Mouse (Mus musculus) spleen, postnatal 14 days (tissue): ENCODE data around the gene Car10.

ENCODE experiments used
- DNase-seq, 2 experiments: peaks; one replicate each; pipeline ENCODE4 v3.0.0; 2021 to 2022; ENCODE audit warnings: low spot score in 2 of 2

Gene Car10

GRCm38 (mm10) chr11:93497896-93498295, 400.1 kb downstream of the Car10 start:
- DNase-seq, result no peak

- no peak for DNase-seq
These were observed 402.6 kb downstream of the Car10 start for GRCm38 (mm10) chr11:93500442-93500841.

- no peak for DNase-seq
These were observed 403.8 kb downstream of the Car10 start for GRCm38 (mm10) chr11:93501671-93502070.

- no peak for DNase-seq
These were observed 405.0 kb downstream of the Car10 start for GRCm38 (mm10) chr11:93502864-93503263.

GRCm38 (mm10) chr11:93503469-93503868, 405.6 kb downstream of the Car10 start:
- no peak for DNase-seq

DNA sequence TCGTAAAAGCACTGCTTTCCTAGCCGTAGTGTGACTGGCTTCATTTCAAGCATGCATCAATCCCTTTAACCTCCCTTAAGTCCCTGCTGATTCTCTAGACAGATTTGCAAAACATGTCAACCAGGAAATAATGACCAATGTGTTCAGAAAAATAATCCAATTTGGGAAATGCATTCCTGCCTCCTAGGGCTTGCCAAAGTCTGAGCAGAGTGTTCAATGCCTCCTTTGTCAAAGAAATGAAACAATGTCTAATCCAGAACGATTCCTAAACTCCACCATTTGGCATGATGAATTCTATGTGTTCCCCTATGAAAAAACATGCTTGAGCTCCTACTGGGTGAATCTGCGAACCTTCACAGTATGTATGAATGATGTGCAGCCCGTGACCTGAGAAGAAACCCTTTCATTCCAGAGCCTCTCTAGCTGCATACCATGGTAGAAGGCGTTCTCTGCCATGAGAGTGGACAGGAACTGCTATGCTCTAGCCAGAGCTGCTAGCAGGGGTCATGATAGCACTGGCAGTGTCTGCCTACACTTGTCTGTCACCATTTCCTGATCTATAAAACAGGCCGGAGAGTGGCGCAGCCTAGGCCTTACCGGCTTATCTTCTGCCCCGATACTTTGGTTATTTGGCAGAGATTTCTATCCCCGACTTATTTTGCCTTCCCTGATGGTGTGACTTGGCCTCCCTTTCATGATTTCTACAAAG, 411.9 kb downstream of the Car10 start:
- no peak for DNase-seq

- no peak for DNase-seq
These were observed 415.0 kb downstream of the Car10 start for GRCm38 (mm10) chr11:93512843-93513242.

DNA sequence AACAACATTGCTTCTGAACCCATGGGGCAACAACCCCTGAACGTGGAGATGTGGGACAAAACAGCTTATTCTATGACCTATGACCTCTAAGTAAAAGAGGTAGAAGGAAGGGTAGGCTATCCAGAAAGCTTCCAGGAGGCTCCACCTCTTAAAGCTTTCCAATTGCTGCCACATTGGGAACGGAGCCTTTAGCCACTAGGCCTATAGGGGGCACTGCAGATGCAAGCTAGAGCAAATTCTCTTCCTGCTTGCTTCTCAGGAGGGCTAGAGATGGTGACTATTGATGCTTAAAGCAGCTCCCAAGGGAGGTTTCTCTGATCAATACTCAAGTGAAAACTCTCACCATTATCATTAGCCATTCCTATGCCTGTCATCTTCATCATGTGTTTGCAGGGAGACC, 416.6 kb downstream of the Car10 start:
- no peak for DNase-seq

DNA sequence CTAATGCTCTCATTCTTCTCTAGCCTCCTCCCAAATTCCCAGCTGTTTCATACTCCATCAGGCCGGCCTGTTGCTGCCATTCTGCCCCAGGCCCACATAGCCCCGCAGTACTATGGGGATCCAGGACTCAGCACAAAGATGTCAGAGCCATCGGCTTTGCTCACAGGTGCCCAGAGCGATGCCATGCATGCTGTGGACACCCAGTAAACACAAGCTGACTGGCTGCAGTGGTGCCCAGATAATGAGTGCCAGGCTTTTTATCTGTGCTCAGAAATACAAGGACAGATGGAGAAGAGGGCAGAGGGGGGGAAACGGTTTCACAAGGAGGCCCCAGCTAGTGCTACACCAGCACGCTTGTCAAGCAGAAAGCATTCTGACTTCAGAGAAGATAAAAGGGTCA, 417.7 kb downstream of the Car10 start:
- DNase-seq, result no peak

- no peak for DNase-seq
These were observed 418.4 kb downstream of the Car10 start for GRCm38 (mm10) chr11:93516216-93516615.

GRCm38 (mm10) chr11:93516946-93517345, 419.1 kb downstream of the Car10 start:
- no peak for DNase-seq

DNA sequence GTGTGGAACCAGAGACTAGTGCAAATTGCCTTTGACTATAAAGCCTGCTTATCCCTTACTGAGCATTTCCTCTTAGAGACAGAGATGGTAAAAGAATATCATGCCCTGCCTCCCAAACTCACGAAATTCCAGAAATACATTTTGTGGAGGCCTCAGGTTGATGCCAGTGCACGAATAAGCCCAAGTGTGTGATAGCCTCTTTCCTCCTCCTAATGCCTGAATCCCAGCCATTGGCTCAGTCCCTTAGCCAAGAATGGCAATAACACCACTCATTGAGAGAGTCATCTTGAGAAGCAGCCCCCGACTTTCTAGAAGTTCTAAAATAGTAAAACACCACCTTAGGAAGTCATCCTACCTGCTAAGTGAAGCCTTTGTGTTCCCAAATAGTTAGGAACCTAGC, 424.7 kb downstream of the Car10 start:
- DNase-seq, result no peak

GRCm38 (mm10) chr11:93525921-93526320, 428.1 kb downstream of the Car10 start:
- no peak for DNase-seq

GRCm38 (mm10) chr11:93531029-93531680, 433.3 kb downstream of the Car10 start:
- DNase-seq, result no peak

DNA sequence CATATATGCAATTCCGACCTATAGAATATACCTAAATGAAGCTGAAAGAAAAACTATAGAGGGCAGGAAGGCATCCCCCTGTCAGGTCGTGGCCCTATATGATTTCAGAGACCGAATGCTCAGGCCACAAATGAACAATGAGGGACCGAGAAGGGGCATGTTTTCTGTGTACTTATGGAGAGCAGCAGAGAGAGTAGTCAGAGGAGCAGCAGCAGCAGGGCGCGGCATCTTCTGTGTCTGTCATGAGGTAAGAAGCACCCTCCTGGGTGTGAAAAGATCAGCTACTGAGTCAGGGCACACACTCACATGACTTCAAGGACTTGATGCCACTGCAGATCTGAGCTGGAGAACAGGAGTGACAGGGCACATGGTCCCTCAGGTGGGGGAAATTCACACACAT, 438.4 kb downstream of the Car10 start:
- DNase-seq, result no peak

DNA sequence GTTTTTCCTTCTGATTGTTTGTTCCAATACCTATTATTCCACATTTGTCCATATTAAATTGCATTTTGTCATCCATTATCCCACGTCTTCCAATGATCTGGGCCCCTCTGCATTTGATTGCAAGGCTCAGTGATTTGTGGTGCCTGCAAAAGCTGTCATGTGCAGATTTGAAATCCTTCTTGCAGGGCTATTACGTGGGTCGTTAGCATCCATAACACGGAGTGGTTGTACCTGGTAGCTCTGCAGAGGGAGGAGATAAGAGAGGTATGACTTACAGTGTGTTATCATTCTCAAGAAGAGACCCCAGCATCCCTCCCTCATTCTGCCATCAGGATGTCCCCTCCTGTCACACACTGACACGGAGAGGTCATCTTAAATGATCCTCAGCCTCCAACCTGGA, 451.1 kb downstream of the Car10 start:
- DNase-seq, result no peak

- no peak for DNase-seq
These were observed 453.1 kb downstream of the Car10 start for GRCm38 (mm10) chr11:93550908-93551307.

GRCm38 (mm10) chr11:93559118-93559517, 461.3 kb downstream of the Car10 start:
- no peak for DNase-seq

- no peak for DNase-seq
These were observed 462.7 kb downstream of the Car10 start for GRCm38 (mm10) chr11:93560570-93560969.

DNA sequence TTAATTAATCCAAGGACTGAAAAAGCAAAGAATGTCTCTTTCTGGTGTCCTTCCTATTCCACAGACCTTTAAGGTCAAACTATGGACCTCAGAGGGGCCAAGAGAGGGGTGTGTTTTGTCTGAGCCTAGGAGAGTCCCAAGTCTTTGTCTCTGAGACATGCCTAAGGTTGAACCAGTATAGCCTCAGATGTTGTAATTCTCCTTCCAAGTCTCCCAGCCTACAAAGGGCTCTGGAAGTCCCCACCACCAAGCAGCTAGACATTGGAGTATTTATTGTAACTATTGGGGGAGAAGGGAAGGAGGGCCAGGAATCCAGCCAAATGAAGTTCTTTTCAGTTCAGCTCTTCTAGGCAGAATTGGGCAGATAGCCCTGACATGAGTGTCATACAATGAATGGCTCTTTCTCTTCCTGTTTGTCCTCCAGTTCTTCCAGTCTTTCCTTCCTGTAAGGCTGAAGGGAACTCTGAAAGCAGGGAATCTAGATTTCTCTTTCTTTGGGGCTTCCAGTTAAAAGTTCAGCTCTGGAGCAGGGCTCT, 464.6 kb downstream of the Car10 start:
- DNase-seq, result no peak

- no peak for DNase-seq
These were observed 467.9 kb downstream of the Car10 start for GRCm38 (mm10) chr11:93565756-93566155.

GRCm38 (mm10) chr11:93571917-93572641, 474.3 kb downstream of the Car10 start:
- no peak for DNase-seq

DNA sequence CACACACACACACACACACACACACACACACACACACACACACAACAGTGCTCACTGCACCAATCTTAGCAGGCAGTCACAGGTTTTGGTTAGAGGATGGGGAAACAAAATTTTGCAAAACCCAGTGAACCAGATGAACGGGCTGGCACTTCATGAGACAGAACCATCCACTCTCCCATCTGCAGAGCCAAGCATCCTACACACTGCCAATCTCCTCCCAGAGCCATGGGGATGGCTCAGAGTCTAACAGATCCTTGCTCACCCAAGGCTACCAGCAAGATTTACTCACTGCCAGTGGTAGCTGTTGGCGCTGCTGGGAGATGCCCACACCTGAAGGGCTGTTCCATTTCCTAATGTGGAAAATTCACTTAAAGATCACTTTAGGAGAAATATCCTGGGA, 479.6 kb downstream of the Car10 start:
- no peak for DNase-seq
